Mouse (Mus musculus) liver, adult (tissue): Measurements from ENCODE around the gene Akirin2.

Experiments
- GATA4 ChIP-seq: IDR thresholded peaks from 2 replicates; pipeline ENCODE4 v1.6.1; 2014; ENCODE audit warnings: mild to moderate bottlenecking, low read length; ENCODE audit not compliant: insufficient replicate concordance

Gene Akirin2

GRCm38 (mm10) chr4:34550748-34551097, at the start of gene Akirin2:
TSS of gene Akirin2 (plus strand) at chr4:34550937.
- TF ChIP-seq GATA4, result no peak

GRCm38 (mm10) chr4:34510305-34510704, 40.4 kb upstream of the Akirin2 start:
- no peak for TF ChIP-seq GATA4

GRCm38 (mm10) chr4:34522846-34523245, 27.9 kb upstream of the Akirin2 start:
- TF ChIP-seq GATA4, result no peak

DNA sequence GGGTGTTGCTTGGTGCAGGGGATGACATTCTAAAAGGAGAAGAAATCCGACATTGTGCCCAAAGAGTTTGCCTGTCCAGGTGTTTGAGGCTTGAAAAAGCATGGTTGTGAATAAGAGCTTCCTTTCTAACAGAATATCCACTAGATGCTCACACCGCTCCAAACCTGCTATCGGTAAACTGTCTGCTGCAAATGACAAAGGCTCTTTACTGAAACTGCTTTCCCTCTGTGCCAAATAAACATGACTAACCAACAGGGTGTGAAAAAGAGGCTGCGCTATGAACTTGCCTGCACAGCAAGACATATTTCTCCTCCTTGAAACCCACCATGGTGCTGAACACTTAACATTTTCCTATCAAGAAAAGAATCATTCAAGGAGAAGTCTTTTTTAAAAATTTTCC, 27.2 kb upstream of the Akirin2 start:
- TF ChIP-seq GATA4, result no peak

- no peak for TF ChIP-seq GATA4
Observed at GRCm38 (mm10) chr4:34526771-34527170, 24.0 kb upstream of the Akirin2 start.

GRCm38 (mm10) chr4:34528430-34529100, 22.2 kb upstream of the Akirin2 start:
- TF ChIP-seq GATA4, result no peak

- TF ChIP-seq GATA4, result no peak
Observed at GRCm38 (mm10) chr4:34529379-34529778, 21.4 kb upstream of the Akirin2 start.

- no peak for TF ChIP-seq GATA4
Observed at GRCm38 (mm10) chr4:34529941-34530340, 20.8 kb upstream of the Akirin2 start.

GRCm38 (mm10) chr4:34549981-34550747, 573 bp upstream of the Akirin2 start:
- TF ChIP-seq GATA4, result no peak

- TF ChIP-seq GATA4, result no peak
Observed at GRCm38 (mm10) chr4:34551098-34551809, 517 bp downstream of the Akirin2 start.

DNA sequence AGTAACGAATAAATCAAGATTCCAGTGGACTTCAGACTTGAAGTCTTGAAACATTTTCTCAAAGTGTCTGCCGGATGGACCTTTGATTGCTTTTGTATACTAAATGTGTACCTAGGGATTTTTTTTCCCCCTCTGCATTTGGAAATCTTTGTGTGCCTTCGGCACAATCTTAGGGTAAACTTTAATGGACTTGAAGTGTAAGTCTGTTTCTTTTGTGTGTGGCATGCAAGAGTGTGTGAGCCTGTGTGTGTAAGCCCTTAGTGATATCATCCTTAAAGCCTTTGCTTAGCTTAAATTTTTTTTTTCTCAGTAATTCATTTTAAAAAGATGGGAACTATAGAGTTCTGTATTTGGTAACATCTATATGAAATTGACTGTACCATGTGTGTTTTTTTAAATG, 1.2 kb downstream of the Akirin2 start:
- TF ChIP-seq GATA4, result no peak

- TF ChIP-seq GATA4, result no peak
Observed at GRCm38 (mm10) chr4:34554596-34554995, 3.9 kb downstream of the Akirin2 start.

DNA sequence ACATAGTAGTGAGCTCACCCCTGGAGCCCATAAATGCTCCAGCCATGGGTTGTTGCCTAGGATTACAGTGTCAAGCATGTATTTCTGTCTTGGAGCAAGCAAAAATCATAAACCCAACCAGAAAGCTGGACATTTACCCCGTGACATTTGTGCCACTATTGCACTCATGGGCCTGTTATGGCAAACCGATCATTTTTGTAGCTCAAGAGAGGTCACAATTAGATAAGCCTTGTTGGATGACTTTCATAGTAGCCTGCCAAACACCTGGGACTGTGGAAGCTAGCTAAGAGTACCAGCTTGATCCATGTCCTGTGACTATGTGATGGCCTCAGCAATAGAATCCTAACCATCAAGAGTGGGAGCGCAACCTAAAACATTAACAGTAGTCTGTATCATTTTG, 4.9 kb downstream of the Akirin2 start:
- no peak for TF ChIP-seq GATA4

DNA sequence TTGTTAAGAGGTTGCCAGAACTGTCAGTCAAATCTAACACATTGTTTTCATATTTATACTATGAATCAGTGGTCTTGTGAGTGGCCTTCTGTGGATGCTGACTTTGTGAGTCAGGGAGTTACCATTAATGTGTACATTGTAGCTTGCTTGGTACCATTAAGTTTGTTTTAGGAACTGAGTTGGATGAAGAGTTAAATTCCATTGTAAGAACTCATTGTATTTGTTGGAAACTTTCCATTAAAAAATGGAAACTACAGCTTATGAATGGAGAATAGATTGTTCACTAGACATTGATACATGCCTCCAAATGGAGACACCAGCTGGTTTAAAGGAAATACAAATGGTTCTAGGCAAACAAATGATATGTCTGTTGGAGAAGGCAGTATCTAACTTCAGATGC, 5.4 kb downstream of the Akirin2 start:
- TF ChIP-seq GATA4, result no peak

GRCm38 (mm10) chr4:34560971-34561370, 10.2 kb downstream of the Akirin2 start:
- TF ChIP-seq GATA4, result no peak

DNA sequence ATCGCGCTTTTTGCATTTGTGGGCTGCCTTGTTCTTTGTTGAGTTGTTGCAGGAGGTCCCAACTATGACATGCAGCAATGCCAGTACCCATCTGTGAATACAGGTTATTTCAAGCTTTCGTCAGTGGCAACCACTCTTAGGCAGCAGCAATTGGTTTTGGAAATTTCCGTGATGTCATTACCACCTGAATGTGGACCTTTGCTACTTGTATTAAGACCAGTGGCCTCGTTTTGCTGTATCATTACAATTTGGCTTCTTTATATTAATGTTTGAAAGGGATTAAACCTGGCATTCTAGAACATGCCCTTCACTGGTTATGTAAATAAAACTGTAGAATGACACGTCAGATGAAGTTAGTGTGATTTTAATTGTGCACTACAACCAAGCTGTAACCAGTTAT, 15.5 kb downstream of the Akirin2 start:
- TF ChIP-seq GATA4, result no peak
